Mouse (Mus musculus) kidney, embryonic 15.5 days (tissue): ENCODE measurements around the gene Sgpp1. TPM values are rescaled to one million over a fixed set of nuclear protein-coding genes. Genes with fewer than 3 reads are reported as not detected.

Experiments used
- ATAC-seq: fragments of 200-750 bp; cut with Nextera tagmentation; replicated peaks from 2 replicates; pipeline ENCODE4 v1.8.0; 2017; ENCODE audit warnings: moderate TSS enrichment; ENCODE audit not compliant: low FRiP score
- H3K27ac ChIP-seq: fragments of 300-500 bp; sonication (generic); 2 replicates; pipeline ENCODE4 v1.5.1; 2015; ENCODE audit warnings: mild to moderate bottlenecking, inconsistent platforms
- H3K27me3 ChIP-seq: fragments of 300-500 bp; sonication (generic); 2 replicates; pipeline ENCODE4 v1.6.1; 2015; ENCODE audit warnings: inconsistent platforms
- H3K36me3 ChIP-seq: fragments of 300-500 bp; sonication (generic); 2 replicates; pipeline ENCODE4 v1.6.1; 2015; ENCODE audit warnings: inconsistent platforms
- H3K4me1 ChIP-seq: fragments of 300-500 bp; sonication (generic); 2 replicates; pipeline ENCODE4 v1.6.1; 2015; ENCODE audit warnings: inconsistent platforms
- H3K4me2 ChIP-seq: fragments of 300-500 bp; sonication (generic); 2 replicates; pipeline ENCODE4 v1.6.1; 2015; ENCODE audit warnings: moderate library complexity, mild to moderate bottlenecking, inconsistent platforms
- H3K4me3 ChIP-seq: fragments of 300-500 bp; sonication (generic); replicated peaks from 2 replicates; pipeline ENCODE4 v1.5.1; 2015; ENCODE audit warnings: mild to moderate bottlenecking, inconsistent platforms
- H3K9ac ChIP-seq: fragments of 300-500 bp; sonication (generic); 2 replicates; pipeline ENCODE4 v1.6.1; 2015; ENCODE audit warnings: mild to moderate bottlenecking, inconsistent platforms
- H3K9me3 ChIP-seq: fragments of 300-500 bp; sonication (generic); replicated peaks from 2 replicates; pipeline ENCODE4 v1.6.1; 2016; ENCODE audit warnings: inconsistent platforms
- WGBS: fragments of 180-500 bp; shearing (Covaris S2); methylation state at CpG from one replicate; pipeline ENCODE4 v1.1.7; 2015; ENCODE audit warnings: mixed read lengths; 5-methylcytosine and 5-hydroxymethylcytosine counted together
- polyA plus RNA-seq: library from polyadenylated mRNA; unstranded; fragments of >200 nt; fragmentation: Nextera tagmentation; extraction: Ambion mirVana; gene quantifications from 2 replicates; pipeline ENCODE4 v1.2.1, GENCODE M21; 2015

Sgpp1 gene
- polyA plus RNA-seq, 1 experiment from 2014 or later, result 14.3 TPM

DNA sequence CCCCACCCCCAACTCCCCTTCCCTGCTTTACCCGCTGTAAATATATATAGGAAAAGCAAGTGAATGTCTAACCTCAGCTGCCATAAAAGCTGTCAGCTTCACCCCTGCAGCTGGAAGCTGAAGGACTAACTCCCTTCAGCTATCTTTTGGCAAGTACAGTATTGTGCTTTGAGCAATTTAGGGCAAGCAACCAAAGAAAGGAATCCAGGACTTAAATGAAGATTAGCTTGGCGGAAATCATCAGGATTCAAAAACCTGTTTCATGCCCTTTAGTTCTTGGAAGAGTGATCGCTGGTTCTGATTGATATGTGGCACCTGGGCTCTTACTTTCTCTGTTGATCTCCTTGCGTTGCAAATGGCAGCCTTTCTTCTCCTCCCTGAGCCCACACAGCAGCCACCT, 13.0 kb upstream of the Sgpp1 start:
- no peak for ATAC-seq
- no peak overlapping the region for H3K4me3 ChIP-seq
- no peak overlapping the region for H3K9ac ChIP-seq
- H3K27me3 ChIP-seq, result no peaks in the 10 kb centered on the region
- H3K36me3 ChIP-seq, result no peaks in the 10 kb centered on the region
- H3K4me2 ChIP-seq, result no peak overlapping the region
- no peaks in the 10 kb centered on the region for H3K9me3 ChIP-seq
- no peaks in the 10 kb centered on the region for H3K4me1 ChIP-seq
- H3K27ac ChIP-seq, result no peak overlapping the region
- WGBS, result 65% methylated on average over 4 of the region's 4 CpGs

DNA sequence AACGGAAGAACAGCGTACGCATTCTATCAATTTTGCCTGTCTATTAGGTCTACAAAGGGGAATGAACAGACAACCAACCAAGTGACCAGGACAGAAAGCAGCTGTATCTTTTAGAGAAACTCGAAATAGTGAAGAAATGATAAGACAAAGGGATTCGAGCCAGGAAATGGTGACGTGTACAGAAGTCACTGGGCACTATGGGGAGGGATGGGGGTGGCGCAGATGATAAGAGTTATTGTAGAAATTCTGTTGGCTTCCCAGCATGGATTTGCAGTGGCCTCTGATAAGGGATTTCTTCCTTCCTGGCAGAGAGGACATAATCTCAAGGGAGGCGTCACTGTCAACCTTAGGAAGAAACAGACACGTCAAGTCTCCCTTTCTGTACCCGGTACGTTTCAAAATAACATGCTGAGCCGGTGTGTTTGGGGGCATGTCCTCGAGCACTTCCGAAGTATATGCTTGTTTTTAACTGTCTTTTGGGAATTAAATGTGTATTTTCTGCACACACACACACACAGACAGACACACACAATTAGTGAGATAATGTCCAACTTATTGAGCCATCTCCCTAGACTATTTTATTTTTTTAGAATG, 10.3 kb upstream of the Sgpp1 start:
- no peak for ATAC-seq
- H3K27me3 ChIP-seq, result no peaks in the 10 kb centered on the region
- H3K27ac ChIP-seq, result no peak overlapping the region
- no peaks in the 10 kb centered on the region for H3K4me1 ChIP-seq
- H3K36me3 ChIP-seq, result no peaks in the 10 kb centered on the region
- WGBS, result 71% methylated on average over 14 of the region's 14 CpGs
- H3K9me3 ChIP-seq, result no peaks in the 10 kb centered on the region
- no peak overlapping the region for H3K9ac ChIP-seq
- H3K4me3 ChIP-seq, result no peak overlapping the region
- no peak overlapping the region for H3K4me2 ChIP-seq

DNA sequence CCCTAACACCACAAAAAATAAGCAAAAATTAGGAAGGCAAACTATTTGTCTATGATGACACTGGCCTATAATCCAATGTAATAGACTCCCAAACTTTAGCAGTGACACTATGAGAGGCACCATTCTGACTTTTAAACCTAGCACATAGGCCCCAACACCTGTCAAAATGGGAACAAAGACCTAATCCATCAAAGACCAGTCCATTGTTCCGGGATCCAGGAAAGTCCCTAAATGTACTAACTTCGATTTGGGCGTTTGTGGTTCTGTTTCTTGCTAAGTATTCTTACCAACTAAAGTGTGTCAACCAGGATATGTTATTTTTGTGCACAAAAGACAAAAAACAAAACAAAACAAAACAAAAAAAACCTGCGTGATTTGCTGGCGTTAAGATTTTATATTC, 6.6 kb upstream of the Sgpp1 start:
- H3K4me2 ChIP-seq, result no peak overlapping the region
- no peak overlapping the region for H3K27ac ChIP-seq
- no peak for ATAC-seq
- H3K9ac ChIP-seq, result no peak overlapping the region
- no peaks in the 10 kb centered on the region for H3K9me3 ChIP-seq
- H3K27me3 ChIP-seq, result no peaks in the 10 kb centered on the region
- peaks cover 8% of the 10 kb centered on the region for H3K4me1 ChIP-seq
- H3K36me3 ChIP-seq, result no peaks in the 10 kb centered on the region
- WGBS, result 85% methylated on average over 5 of the region's 5 CpGs
- no peak overlapping the region for H3K4me3 ChIP-seq

DNA sequence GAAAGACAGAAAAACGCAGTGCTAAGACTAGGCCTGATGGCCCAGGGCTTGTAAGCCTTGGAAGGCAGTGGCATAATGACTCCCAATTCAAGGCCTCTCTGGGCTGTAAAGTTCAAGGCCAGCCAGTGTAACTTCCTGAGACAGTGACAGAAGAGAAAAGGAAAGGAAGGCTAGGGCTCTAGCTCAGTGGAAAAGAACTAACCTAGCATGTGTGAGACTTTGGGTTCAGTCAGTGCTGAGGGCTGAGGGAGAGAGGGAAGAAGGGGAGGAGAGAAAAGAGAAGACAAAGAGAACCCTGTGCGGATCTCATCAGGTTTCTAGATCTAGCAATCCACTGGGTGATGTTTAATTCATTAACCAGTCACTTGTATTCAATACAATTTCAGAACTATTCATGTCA, 5.7 kb upstream of the Sgpp1 start:
- 89% methylated on average over 2 of the region's 2 CpGs for WGBS
- Histone ChIP-seq H3K4me3 (no peak overlapping the region), H3K27me3 (0 out of 2 replicates have a peak, but pooled peaks cover 6% of the 10 kb centered on the region), H3K4me1 (peaks cover 8% of the 10 kb centered on the region), H3K9me3 (no peaks in the 10 kb centered on the region), H3K27ac (no peak overlapping the region), H3K9ac (no peak overlapping the region), H3K4me2 (no peak overlapping the region), H3K36me3 (no peaks in the 10 kb centered on the region)
- no peak for ATAC-seq

DNA sequence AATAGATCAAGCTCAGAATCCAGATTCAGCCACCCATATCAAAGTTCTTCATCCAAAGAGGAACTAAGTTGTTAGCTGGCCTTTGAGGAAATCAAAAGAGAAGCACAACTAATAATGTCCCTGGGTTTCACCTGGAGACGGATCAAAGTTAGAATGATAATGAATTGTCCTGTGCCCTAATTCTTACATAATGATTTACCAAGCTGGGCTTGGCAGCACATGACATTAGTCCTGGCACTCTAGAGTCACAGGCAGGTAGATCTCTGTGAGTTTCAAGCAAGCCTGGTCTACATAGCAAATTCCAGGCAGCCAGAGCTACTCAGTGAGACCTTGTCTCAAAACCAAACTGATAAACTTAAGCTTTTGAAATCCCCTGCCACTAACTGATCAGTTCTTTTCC, 4.9 kb upstream of the Sgpp1 start:
- Histone ChIP-seq H3K4me2 (no peak overlapping the region), H3K9me3 (no peaks in the 10 kb centered on the region), H3K27ac (no peak overlapping the region), H3K27me3 (0 out of 2 replicates have a peak, but pooled peaks cover 6% of the 10 kb centered on the region), H3K4me1 (peaks cover 13% of the 10 kb centered on the region), H3K36me3 (no peaks in the 10 kb centered on the region), H3K9ac (no peak overlapping the region), H3K4me3 (no peak overlapping the region)
- 58% methylated on average over 1 of the region's 1 CpGs for WGBS
- no peak for ATAC-seq

DNA sequence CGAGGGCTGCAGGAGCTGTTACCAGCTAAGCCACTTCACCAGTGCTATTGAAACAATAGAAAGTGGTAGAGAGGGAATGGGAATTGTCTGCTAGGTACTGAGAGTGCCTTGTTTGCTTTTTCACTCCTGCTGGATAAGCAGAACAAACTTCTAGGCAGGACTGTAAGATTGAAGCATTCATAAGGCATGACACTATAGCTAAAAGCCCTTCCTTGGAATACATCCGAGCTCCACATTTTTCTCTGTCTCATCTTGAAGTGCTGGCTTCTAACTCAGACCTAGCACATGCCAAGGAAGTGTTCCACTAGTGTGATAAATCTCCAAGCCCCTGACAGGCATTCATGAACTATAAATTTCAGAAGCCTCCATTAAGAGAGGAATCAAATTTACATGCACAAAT, 4.1 kb upstream of the Sgpp1 start:
- Histone ChIP-seq H3K9ac (no peak overlapping the region), H3K36me3 (no peaks in the 10 kb centered on the region), H3K27me3 (0 out of 2 replicates have a peak, but pooled peaks cover 6% of the 10 kb centered on the region), H3K4me1 (peaks cover 15% of the 10 kb centered on the region), H3K4me2 (no peak overlapping the region), H3K4me3 (no peak overlapping the region), H3K27ac (0 out of 2 replicates have a peak overlapping the region, but pooled peaks have one; percentile 18), H3K9me3 (no peaks in the 10 kb centered on the region)
- 52% methylated on average over 2 of the region's 2 CpGs for WGBS
- ATAC-seq, result no peak

DNA sequence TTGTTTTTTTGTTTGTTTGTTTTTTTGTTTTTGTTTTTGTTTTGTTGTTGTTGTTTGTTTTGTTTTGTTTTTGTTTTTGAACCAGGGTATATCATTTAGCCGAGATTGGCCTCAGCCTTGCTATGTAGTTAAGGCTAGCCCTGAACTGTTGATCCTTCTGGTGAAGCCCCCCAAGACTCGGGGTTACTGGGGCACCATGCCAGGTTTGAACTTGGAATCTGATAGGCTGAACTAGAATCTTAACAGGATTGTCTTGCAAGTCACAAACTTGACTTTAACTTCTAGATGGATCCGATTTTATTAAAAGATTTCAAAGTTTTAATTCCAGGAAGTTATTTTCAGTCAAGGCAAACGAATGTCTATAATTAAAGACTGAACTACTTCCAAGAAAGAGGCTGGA, 767 bp upstream of the Sgpp1 start:
- Histone ChIP-seq H3K9me3 (no peaks in the 10 kb centered on the region), H3K9ac (no peak overlapping the region), H3K27me3 (0 out of 2 replicates have a peak, but pooled peaks cover 6% of the 10 kb centered on the region), H3K27ac (no peak overlapping the region), H3K4me1 (peaks cover 23% of the 10 kb centered on the region), H3K4me3 (no peak overlapping the region), H3K36me3 (no peaks in the 10 kb centered on the region), H3K4me2 (peak overlapping the region; percentile 93; the same call in 1 of the 2 replicates)
- ATAC-seq, result no peak
- 72% methylated on average over 4 of the region's 4 CpGs for WGBS

DNA sequence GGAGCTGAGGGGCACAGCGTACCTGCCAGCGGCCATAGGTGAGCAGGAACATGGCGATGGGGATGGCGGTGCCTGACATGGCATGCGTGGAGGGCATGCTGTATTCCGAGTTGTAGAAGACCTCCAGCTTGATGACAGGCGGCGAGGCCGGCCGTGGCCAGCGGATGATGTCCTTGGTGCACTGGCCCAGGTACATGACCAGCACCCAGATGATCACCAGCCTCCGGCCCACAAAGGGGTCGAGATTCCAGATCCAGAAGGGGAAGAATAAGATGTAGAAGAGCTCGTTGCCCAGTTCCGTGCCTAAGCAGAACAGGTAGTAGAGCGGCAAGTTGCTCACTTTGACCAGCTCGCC, 661 bp downstream of the Sgpp1 start:
- Histone ChIP-seq H3K4me1 (peaks cover 20% of the 10 kb centered on the region), H3K9me3 (no peaks in the 10 kb centered on the region), H3K9ac (peak overlapping the region; percentile 77), H3K4me2 (peak overlapping the region; percentile 93), H3K36me3 (no peaks in the 10 kb centered on the region), H3K27me3 (0 out of 2 replicates have a peak, but pooled peaks cover 6% of the 10 kb centered on the region), H3K4me3 (peak overlapping the region; percentile 70), H3K27ac (peak overlapping the region; percentile 77)
- peak; percentile 38 for ATAC-seq
- under 1% methylated on average over 17 of the region's 17 CpGs for WGBS

DNA sequence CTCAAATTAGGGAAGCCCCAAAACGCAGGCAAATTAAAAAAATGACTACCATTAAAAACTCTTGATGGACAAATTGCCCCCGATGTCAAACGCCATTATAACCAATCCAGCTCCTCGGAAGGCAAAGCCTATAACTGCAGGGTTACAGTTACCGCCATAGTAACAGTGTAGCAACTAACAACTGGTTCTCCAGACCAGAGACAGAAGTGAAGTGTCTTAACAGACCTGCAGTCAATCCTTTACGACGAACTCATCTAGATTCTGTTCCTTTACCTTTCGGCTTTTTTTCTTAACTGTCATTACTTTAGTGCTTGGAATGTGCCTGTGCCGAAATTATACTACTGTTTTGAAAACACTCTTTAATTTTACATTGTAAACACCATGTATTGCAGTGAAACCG, 1.4 kb downstream of the Sgpp1 start:
- ATAC-seq, result no peak

DNA sequence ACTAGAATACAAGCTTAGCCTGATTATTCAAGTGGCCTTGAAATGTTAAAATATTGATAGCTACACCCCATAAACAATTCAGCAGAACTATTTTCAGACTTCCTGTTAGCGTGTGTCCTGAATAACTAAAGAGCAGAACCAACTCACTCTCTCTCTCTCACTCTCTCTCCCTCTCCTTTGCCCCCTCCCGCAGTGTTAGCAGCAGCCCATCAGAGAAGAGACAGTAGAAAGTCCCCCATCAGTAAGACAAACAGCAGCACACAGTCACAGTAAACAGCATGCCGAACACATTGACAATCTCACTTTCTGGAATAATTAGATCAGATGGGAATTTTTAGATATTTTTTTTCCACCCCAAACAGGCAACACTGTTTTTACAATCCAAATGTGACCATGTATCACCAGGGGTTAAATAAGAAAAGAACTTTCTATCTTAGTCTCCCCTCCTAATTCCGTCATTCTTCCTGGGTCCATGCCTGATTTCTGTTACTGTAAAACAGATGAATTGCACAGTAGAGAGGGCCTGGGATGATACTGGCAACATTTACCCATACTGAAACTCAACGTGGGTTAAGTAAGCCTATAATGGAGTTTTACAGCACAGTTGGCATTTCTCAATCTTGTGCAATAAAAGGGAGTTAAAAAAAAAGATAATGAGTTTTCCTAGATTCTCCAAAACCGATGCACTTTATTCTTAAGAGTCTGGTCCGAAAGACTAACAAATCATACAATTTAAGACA, 2.0 kb downstream of the Sgpp1 start:
- Histone ChIP-seq H3K4me3 (peak overlapping the region; percentile 70), H3K27me3 (0 out of 2 replicates have a peak, but pooled peaks cover 6% of the 10 kb centered on the region), H3K4me1 (peaks cover 16% of the 10 kb centered on the region), H3K9me3 (no peaks in the 10 kb centered on the region), H3K27ac (no peak overlapping the region), H3K4me2 (peak overlapping the region; percentile 93), H3K36me3 (0 out of 2 replicates have a peak, but pooled peaks cover 2% of the 10 kb centered on the region), H3K9ac (no peak overlapping the region)
- ATAC-seq, result no peak
- 43% methylated on average over 7 of the region's 7 CpGs for WGBS

More for the DNA sequence above, 1.4 kb downstream of the Sgpp1 start:
- Histone ChIP-seq H3K9me3 (no peaks in the 10 kb centered on the region), H3K27me3 (0 out of 2 replicates have a peak, but pooled peaks cover 6% of the 10 kb centered on the region), H3K4me3 (peak overlapping the region; percentile 70), H3K9ac (peak overlapping the region; percentile 77), H3K4me2 (peak overlapping the region; percentile 93), H3K4me1 (peaks cover 16% of the 10 kb centered on the region), H3K36me3 (no peaks in the 10 kb centered on the region), H3K27ac (no peak overlapping the region)
- 13% methylated on average over 10 of the region's 10 CpGs for WGBS

DNA sequence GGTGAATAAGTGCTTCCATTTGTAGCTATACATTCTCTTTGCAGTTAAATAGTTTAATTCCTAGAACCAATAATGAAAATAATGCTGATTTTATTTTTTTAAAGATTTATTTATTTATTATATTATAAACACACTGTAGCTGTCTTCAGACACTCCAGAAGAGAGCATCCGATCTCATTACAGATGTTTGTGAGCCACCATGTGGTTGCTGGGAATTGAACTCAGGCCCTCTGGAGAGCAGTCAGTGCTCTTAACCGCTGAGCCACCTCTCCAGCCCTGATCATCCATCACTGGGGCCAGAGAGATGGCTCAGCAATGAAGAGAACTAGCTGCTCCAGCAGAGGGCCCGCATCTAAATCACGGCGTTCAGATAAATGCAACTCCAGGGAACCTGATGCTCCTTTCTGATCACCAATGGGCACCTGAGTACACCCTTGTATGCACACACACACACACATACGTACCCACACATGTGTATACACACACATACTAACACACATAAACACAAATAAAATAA, 3.5 kb downstream of the Sgpp1 start:
- H3K4me2 ChIP-seq, result no peak overlapping the region
- H3K27ac ChIP-seq, result no peak overlapping the region
- ATAC-seq, result no peak
- 69% methylated on average over 6 of the region's 6 CpGs for WGBS
- H3K36me3 ChIP-seq, result 0 out of 2 replicates have a peak, but pooled peaks cover 5% of the 10 kb centered on the region
- no peak overlapping the region for H3K9ac ChIP-seq
- no peaks in the 10 kb centered on the region for H3K9me3 ChIP-seq
- no peak overlapping the region for H3K4me3 ChIP-seq
- peaks cover 16% of the 10 kb centered on the region for H3K4me1 ChIP-seq
- 0 out of 2 replicates have a peak, but pooled peaks cover 5% of the 10 kb centered on the region for H3K27me3 ChIP-seq

DNA sequence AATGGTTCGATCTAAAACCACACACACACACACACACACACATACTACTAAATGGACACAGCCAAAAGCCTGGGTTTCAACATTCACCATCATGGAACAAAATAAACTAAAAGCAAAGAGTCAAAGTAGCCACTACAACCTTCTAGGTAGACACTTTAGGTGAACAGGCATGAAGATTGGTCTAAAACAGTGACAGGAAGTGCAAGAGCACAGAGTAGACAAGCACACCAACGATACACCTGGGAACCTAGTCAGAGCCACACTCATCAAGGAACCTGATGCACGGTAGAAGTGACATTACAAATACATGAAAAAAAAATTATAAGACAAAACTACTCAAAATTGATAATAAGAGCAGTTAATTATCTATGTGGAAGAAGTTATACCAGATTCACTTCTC, 4.0 kb downstream of the Sgpp1 start:
- 87% methylated on average over 3 of the region's 3 CpGs for WGBS
- Histone ChIP-seq H3K4me1 (peaks cover 16% of the 10 kb centered on the region), H3K9me3 (no peaks in the 10 kb centered on the region)

More for the DNA sequence above, 4.0 kb downstream of the Sgpp1 start:
- H3K36me3 ChIP-seq, result 0 out of 2 replicates have a peak, but pooled peaks cover 5% of the 10 kb centered on the region
- no peak overlapping the region for H3K27ac ChIP-seq
- H3K27me3 ChIP-seq, result no peaks in the 10 kb centered on the region
- H3K9ac ChIP-seq, result no peak overlapping the region
- H3K4me3 ChIP-seq, result no peak overlapping the region
- ATAC-seq, result no peak
- H3K4me2 ChIP-seq, result no peak overlapping the region
